Mouse (Mus musculus) heart, embryonic 16.5 days (tissue): ENCODE measurements around the gene Mcee. TPM values are rescaled to one million over a fixed set of nuclear protein-coding genes. Genes with fewer than 3 reads are reported as not detected.

ENCODE experiments used
- ATAC-seq: fragments of 200-750 bp; cut with Nextera tagmentation; replicated peaks from 2 replicates; pipeline ENCODE4 v1.8.0; 2017; ENCODE audit warnings: moderate number of reproducible peaks; ENCODE audit not compliant: insufficient read depth, low FRiP score; ENCODE audit errors: extremely low read depth
- H3K27ac ChIP-seq: fragments of 300-500 bp; sonication (generic); 2 replicates; pipeline ENCODE4 v1.5.1; 2014; ENCODE audit warnings: mild to moderate bottlenecking, low read length, control low read depth, moderate library complexity
- H3K27me3 ChIP-seq: fragments of 300-500 bp; sonication (generic); 2 replicates; pipeline ENCODE4 v1.6.1; 2014; ENCODE audit warnings: low read length, mixed read lengths; ENCODE audit not compliant: control insufficient read depth, insufficient read depth
- H3K36me3 ChIP-seq: fragments of 300-500 bp; sonication (generic); 2 replicates; pipeline ENCODE4 v1.6.1; 2014; ENCODE audit not compliant: control insufficient read depth, insufficient read depth
- H3K4me1 ChIP-seq: fragments of 300-500 bp; sonication (generic); 2 replicates; pipeline ENCODE4 v1.6.1; 2014; ENCODE audit warnings: low read length, mixed read lengths; ENCODE audit not compliant: control insufficient read depth, insufficient read depth
- H3K4me2 ChIP-seq: fragments of 300-500 bp; sonication (generic); 2 replicates; pipeline ENCODE4 v1.6.1; 2014; ENCODE audit warnings: low read depth, mild to moderate bottlenecking, control low read depth, low read length
- H3K4me3 ChIP-seq: fragments of 300-500 bp; sonication (generic); 2 replicates; pipeline ENCODE4 v1.5.1; 2014; ENCODE audit warnings: mild to moderate bottlenecking, control low read depth, low read length
- H3K9ac ChIP-seq: fragments of 300-500 bp; sonication (generic); 2 replicates; pipeline ENCODE4 v1.6.1; 2014; ENCODE audit warnings: low read length, control low read depth
- H3K9me3 ChIP-seq: fragments of 300-500 bp; sonication (generic); replicated peaks from 2 replicates; pipeline ENCODE4 v1.6.1; 2016; ENCODE audit warnings: low read length; ENCODE audit not compliant: control insufficient read depth
- WGBS: fragments of 180-500 bp; shearing (Covaris S2); extraction: QIAGEN DNeasy Blood & Tissue Kit; methylation state at CpG from one replicate; pipeline ENCODE4 v1.1.7; 2014; 5-methylcytosine and 5-hydroxymethylcytosine counted together
- polyA plus RNA-seq: library from polyadenylated mRNA; unstranded; fragments of >200 nt; fragmentation: Nextera tagmentation; extraction: Ambion mirVana; gene quantifications from 2 replicates; pipeline ENCODE4 v1.2.1, GENCODE M21; 2015

Mcee gene
- polyA plus RNA-seq, 1 experiment from 2014 or later: 139 TPM

DNA sequence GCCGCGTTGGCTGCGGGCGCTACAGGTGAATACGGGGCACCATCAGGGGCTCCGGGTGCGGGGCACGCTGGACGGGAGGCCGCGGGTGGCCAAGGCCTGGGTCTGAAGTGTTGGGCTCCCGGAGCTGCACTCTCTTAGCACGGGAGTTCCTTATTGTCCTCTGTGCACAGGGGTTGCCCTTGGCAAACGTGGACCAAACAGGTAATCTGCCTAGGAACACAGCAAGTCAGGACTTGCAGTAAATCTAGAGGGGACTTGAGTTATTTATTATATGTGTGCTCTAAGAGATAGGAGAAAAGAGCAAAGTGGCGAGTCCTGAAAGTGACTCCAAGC is 378 bp downstream of the Mcee start:
- WGBS: under 1% methylated on average over 15 of the region's 15 CpGs
- peak overlapping the region; percentile 93 for H3K4me3 ChIP-seq
- H3K9ac ChIP-seq: peak overlapping the region; percentile 90
- peaks cover 7% of the 10 kb centered on the region for H3K4me1 ChIP-seq
- no peaks in the 10 kb centered on the region for H3K27me3 ChIP-seq
- peak overlapping the region; percentile 74 for H3K4me2 ChIP-seq
- peaks cover 5% of the 10 kb centered on the region; the same call in 1 of the 2 replicates for H3K36me3 ChIP-seq
- H3K27ac ChIP-seq: peak overlapping the region; percentile 89
- peak; percentile 35 for ATAC-seq
- H3K9me3 ChIP-seq: no peaks in the 10 kb centered on the region

DNA sequence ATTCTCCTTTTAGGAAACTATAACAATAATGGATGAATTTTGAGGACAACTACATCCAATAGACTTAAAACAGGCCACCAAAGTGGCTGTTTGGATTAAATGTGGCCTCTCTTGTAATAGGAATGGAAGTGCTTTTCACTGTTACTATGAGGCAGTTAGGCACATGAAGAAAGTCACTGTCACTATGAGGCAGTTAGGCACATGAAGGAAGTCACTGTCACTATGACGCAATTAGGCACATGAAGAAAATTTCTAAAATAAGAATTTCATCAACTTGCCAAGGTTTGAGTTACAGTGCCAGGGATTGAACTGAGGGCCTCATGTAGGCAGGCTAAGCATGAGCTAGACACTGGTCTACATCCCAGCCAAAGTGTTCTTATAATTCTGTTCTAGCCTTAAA is 8.3 kb downstream of the Mcee start:
- Histone ChIP-seq H3K4me3 (no peak overlapping the region), H3K36me3 (peaks cover 3% of the 10 kb centered on the region; the same call in 1 of the 2 replicates), H3K4me2 (no peak overlapping the region), H3K9ac (no peak overlapping the region), H3K27me3 (no peaks in the 10 kb centered on the region), H3K9me3 (no peaks in the 10 kb centered on the region), H3K27ac (no peak overlapping the region), H3K4me1 (no peaks in the 10 kb centered on the region)
- no peak for ATAC-seq
- 84% methylated on average over 1 of the region's 1 CpGs for WGBS

- no peaks in the 10 kb centered on the region for H3K4me1 ChIP-seq
- no peak for ATAC-seq
- H3K27ac ChIP-seq: no peak overlapping the region
- WGBS: 83% methylated on average over 4 of the region's 4 CpGs
- no peak overlapping the region for H3K4me2 ChIP-seq
- no peaks in the 10 kb centered on the region for H3K9me3 ChIP-seq
- H3K4me3 ChIP-seq: no peak overlapping the region
- H3K36me3 ChIP-seq: peaks cover 3% of the 10 kb centered on the region; the same call in 1 of the 2 replicates
- no peak overlapping the region for H3K9ac ChIP-seq
- no peaks in the 10 kb centered on the region for H3K27me3 ChIP-seq
Observed at GRCm38 (mm10) chr7:64402452-64402851, 10.0 kb downstream of the Mcee start.

GRCm38 (mm10) chr7:64403989-64404388 is 11.6 kb downstream of the Mcee start:
- Histone ChIP-seq H3K36me3 (peaks cover 3% of the 10 kb centered on the region; the same call in 1 of the 2 replicates), H3K27me3 (no peaks in the 10 kb centered on the region), H3K4me3 (no peak overlapping the region), H3K9me3 (no peaks in the 10 kb centered on the region), H3K4me1 (no peaks in the 10 kb centered on the region), H3K27ac (no peak overlapping the region), H3K9ac (no peak overlapping the region), H3K4me2 (no peak overlapping the region)
- WGBS: 86% methylated on average over 8 of the region's 8 CpGs
- no peak for ATAC-seq

- no peak overlapping the region for H3K9ac ChIP-seq
- no peak overlapping the region for H3K4me2 ChIP-seq
- H3K4me1 ChIP-seq: no peaks in the 10 kb centered on the region
- H3K27me3 ChIP-seq: no peaks in the 10 kb centered on the region
- H3K27ac ChIP-seq: no peak overlapping the region
- WGBS: 62% methylated on average over 5 of the region's 5 CpGs
- H3K9me3 ChIP-seq: no peaks in the 10 kb centered on the region
- H3K36me3 ChIP-seq: no peaks in the 10 kb centered on the region
- no peak overlapping the region for H3K4me3 ChIP-seq
- no peak for ATAC-seq
Observed at GRCm38 (mm10) chr7:64424861-64425260, 32.5 kb downstream of the Mcee start.

GRCm38 (mm10) chr7:64439595-64440518 is 47.5 kb downstream of the Mcee start:
- 57% methylated on average over 5 of the region's 5 CpGs for WGBS
- Histone ChIP-seq H3K36me3 (no peaks in the 10 kb centered on the region), H3K9ac (no peak overlapping the region), H3K4me2 (no peak overlapping the region), H3K9me3 (no peaks in the 10 kb centered on the region), H3K27ac (no peak overlapping the region), H3K4me3 (no peak overlapping the region), H3K27me3 (no peaks in the 10 kb centered on the region), H3K4me1 (no peaks in the 10 kb centered on the region)
- ATAC-seq: no peak

GRCm38 (mm10) chr7:64440519-64440918 is 48.1 kb downstream of the Mcee start:
- Histone ChIP-seq H3K4me3 (no peak overlapping the region), H3K4me1 (no peaks in the 10 kb centered on the region), H3K4me2 (no peak overlapping the region), H3K9ac (no peak overlapping the region), H3K36me3 (no peaks in the 10 kb centered on the region), H3K27ac (no peak overlapping the region), H3K9me3 (no peaks in the 10 kb centered on the region), H3K27me3 (no peaks in the 10 kb centered on the region)
- no peak for ATAC-seq
- 77% methylated on average over 8 of the region's 8 CpGs for WGBS

- Histone ChIP-seq H3K4me2 (no peak overlapping the region), H3K27ac (no peak overlapping the region), H3K36me3 (no peaks in the 10 kb centered on the region), H3K4me3 (no peak overlapping the region), H3K9ac (no peak overlapping the region), H3K4me1 (no peaks in the 10 kb centered on the region), H3K9me3 (no peaks in the 10 kb centered on the region; the same call in 1 of the 2 replicates), H3K27me3 (no peaks in the 10 kb centered on the region)
- WGBS: 76% methylated on average over 13 of the region's 13 CpGs
- no peak for ATAC-seq
Observed at GRCm38 (mm10) chr7:64450631-64451030, 58.2 kb downstream of the Mcee start.

GRCm38 (mm10) chr7:64451441-64451840 is 59.0 kb downstream of the Mcee start:
- ATAC-seq: no peak
- Histone ChIP-seq H3K36me3 (no peaks in the 10 kb centered on the region), H3K9me3 (no peaks in the 10 kb centered on the region; the same call in 1 of the 2 replicates), H3K27ac (no peak overlapping the region), H3K27me3 (no peaks in the 10 kb centered on the region), H3K4me1 (no peaks in the 10 kb centered on the region), H3K9ac (no peak overlapping the region), H3K4me2 (no peak overlapping the region), H3K4me3 (no peak overlapping the region)
- 67% methylated on average over 4 of the region's 4 CpGs for WGBS
